Mouse (Mus musculus): Measurements from ENCODE around the gene Ppp1r36. TPM values are rescaled to one million over a fixed set of nuclear protein-coding genes. Genes with fewer than 3 reads are reported as not detected.

Gene Ppp1r36
- polyA plus RNA-seq, 1 experiment from 2014 or later, result 3.5 TPM

DNA sequence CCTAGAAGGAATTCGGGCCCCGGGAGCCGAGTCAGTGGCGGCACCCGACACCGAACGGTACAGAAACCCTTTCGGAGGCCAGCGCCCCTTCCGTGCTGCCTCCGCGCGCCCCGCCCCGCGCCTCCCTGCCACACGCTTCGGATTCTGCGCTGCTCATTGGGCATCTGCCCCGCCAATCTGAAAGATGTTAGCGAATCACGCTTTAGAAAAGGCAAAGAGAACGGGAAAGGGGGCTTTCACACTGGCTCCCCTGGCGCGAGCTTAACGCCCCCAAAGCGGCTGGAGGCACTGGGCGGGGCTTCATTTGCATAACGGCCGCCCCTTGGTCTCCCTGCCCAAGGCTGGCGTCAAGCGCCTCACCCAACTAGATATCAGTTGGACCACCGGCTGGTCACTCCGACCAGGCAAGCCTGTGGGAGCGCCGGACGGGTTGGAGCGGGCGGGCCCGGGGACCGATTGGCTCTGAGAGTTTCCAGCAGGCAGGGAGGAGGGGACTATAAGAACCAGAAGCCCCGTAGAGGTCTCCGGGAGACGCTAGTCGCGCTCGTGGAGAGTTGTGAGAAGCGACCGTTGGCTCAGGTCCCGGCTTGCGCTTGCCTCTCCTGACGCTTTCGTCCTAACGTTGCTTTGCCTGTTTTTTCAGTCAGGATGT lies 13.3 kb upstream of the Ppp1r36 start, which contains the start of gene Hspa2:
TSS of gene Hspa2 (plus strand) at position 291 of the 652 bp plus-strand sequence.
- peaks cover 22% of the 10 kb centered on the region for H3K27me3 ChIP-seq (ENCODE audit: control insufficient read depth, insufficient read depth, low read length)
- no peak within 1 kb of the TSS for H3K27ac ChIP-seq (replicated peaks; ENCODE audit: low read depth, low read length)
- WGBS, result 0% methylated on average over 54 of the region's 54 CpGs
- H3K4me1 ChIP-seq (ENCODE audit: control insufficient read depth, insufficient read depth, low read length), result 0 out of 2 replicates have a peak, but pooled peaks cover under 1% of the 10 kb centered on the region
- peak within 1 kb of the TSS; percentile 60 for H3K9ac ChIP-seq (ENCODE audit: low read length)
- no peaks in the 10 kb centered on the region for H3K9me3 ChIP-seq (ENCODE audit: control insufficient read depth, low read length)
- H3K36me3 ChIP-seq (ENCODE audit: control insufficient read depth, insufficient read depth, low read length), result no peaks in the 10 kb centered on the region
- H3K4me3 ChIP-seq (ENCODE audit: low read depth, low read length), result peak within 1 kb of the TSS; percentile 68
- peak; percentile 97 for ATAC-seq (ENCODE audit: insufficient number of reproducible peaks, low FRiP score, low TSS enrichment, low read depth)
- DNase-seq (ENCODE audit: low spot score), result peak; percentile 99
- peak within 1 kb of the TSS; percentile 60 for H3K4me2 ChIP-seq (ENCODE audit: low read depth, severe bottlenecking)

DNA sequence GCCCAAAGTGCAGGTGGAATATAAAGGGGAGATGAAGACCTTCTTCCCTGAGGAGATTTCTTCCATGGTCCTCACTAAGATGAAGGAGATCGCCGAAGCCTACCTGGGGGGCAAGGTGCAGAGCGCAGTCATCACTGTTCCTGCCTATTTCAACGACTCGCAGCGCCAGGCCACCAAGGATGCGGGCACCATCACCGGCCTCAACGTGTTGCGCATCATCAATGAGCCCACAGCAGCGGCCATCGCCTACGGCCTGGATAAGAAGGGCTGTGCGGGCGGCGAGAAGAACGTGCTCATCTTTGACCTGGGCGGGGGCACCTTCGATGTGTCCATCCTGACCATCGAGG lies 12.5 kb upstream of the Ppp1r36 start:
- WGBS, result 10% methylated on average over 20 of the region's 20 CpGs
- Histone ChIP-seq H3K27me3 (ENCODE audit: control insufficient read depth, insufficient read depth, low read length) (peaks cover 22% of the 10 kb centered on the region), H3K4me3 (ENCODE audit: low read depth, low read length) (peak overlapping the region; percentile 68), H3K9me3 (ENCODE audit: control insufficient read depth, low read length) (no peaks in the 10 kb centered on the region), H3K9ac (ENCODE audit: low read length) (no peak overlapping the region), H3K36me3 (ENCODE audit: control insufficient read depth, insufficient read depth, low read length) (no peaks in the 10 kb centered on the region), H3K27ac (replicated peaks; ENCODE audit: low read depth, low read length) (no peak overlapping the region), H3K4me2 (ENCODE audit: low read depth, severe bottlenecking) (peak overlapping the region; percentile 60), H3K4me1 (ENCODE audit: control insufficient read depth, insufficient read depth, low read length) (peaks cover 4% of the 10 kb centered on the region; the same call in 1 of the 2 replicates)
- no peak for ATAC-seq (ENCODE audit: insufficient number of reproducible peaks, low FRiP score, low TSS enrichment, low read depth)
- no peak for DNase-seq (ENCODE audit: low spot score)

- H3K4me2 ChIP-seq (ENCODE audit: low read depth, severe bottlenecking), result peak overlapping the region; percentile 60; the same call in 1 of the 2 replicates
- 4% methylated on average over 64 of the region's 64 CpGs for WGBS
- no peaks in the 10 kb centered on the region for H3K36me3 ChIP-seq (ENCODE audit: control insufficient read depth, insufficient read depth, low read length)
- no peaks in the 10 kb centered on the region for H3K9me3 ChIP-seq (ENCODE audit: control insufficient read depth, low read length)
- H3K4me1 ChIP-seq (ENCODE audit: control insufficient read depth, insufficient read depth, low read length), result peaks cover 4% of the 10 kb centered on the region; the same call in 1 of the 2 replicates
- H3K27ac ChIP-seq (replicated peaks; ENCODE audit: low read depth, low read length), result no peak overlapping the region
- DNase-seq (ENCODE audit: low spot score) (peak; percentile 59), ATAC-seq (ENCODE audit: insufficient number of reproducible peaks, low FRiP score, low TSS enrichment, low read depth) (no peak)
- H3K4me3 ChIP-seq (ENCODE audit: low read depth, low read length), result peak overlapping the region; percentile 68
- H3K27me3 ChIP-seq (ENCODE audit: control insufficient read depth, insufficient read depth, low read length), result peaks cover 22% of the 10 kb centered on the region
- H3K9ac ChIP-seq (ENCODE audit: low read length), result no peak overlapping the region
These were observed 12.0 kb upstream of the Ppp1r36 start for GRCm38 (mm10) chr12:76405183-76405970.

DNA sequence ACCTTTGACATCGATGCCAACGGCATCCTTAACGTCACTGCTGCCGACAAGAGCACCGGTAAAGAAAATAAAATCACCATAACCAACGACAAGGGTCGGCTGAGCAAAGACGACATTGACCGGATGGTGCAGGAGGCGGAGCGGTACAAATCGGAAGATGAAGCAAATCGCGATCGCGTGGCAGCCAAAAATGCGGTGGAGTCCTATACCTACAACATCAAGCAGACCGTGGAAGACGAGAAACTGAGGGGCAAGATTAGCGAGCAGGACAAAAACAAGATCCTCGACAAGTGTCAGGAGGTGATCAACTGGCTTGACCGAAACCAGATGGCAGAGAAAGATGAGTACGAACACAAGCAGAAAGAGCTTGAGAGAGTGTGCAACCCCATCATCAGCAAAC lies 11.4 kb upstream of the Ppp1r36 start:
- ATAC-seq (ENCODE audit: insufficient number of reproducible peaks, low FRiP score, low TSS enrichment, low read depth), result no peak
- DNase-seq (ENCODE audit: low spot score), result peak; percentile 69
- Histone ChIP-seq H3K27me3 (ENCODE audit: control insufficient read depth, insufficient read depth, low read length) (peaks cover 22% of the 10 kb centered on the region), H3K4me1 (ENCODE audit: control insufficient read depth, insufficient read depth, low read length) (peaks cover 4% of the 10 kb centered on the region; the same call in 1 of the 2 replicates), H3K27ac (replicated peaks; ENCODE audit: low read depth, low read length) (no peak overlapping the region), H3K9me3 (ENCODE audit: control insufficient read depth, low read length) (no peaks in the 10 kb centered on the region), H3K4me2 (ENCODE audit: low read depth, severe bottlenecking) (peak overlapping the region; percentile 60; the same call in 1 of the 2 replicates), H3K36me3 (ENCODE audit: control insufficient read depth, insufficient read depth, low read length) (no peaks in the 10 kb centered on the region), H3K9ac (ENCODE audit: low read length) (no peak overlapping the region), H3K4me3 (ENCODE audit: low read depth, low read length) (peak overlapping the region; percentile 68)
- WGBS, result 4% methylated on average over 23 of the region's 23 CpGs

DNA sequence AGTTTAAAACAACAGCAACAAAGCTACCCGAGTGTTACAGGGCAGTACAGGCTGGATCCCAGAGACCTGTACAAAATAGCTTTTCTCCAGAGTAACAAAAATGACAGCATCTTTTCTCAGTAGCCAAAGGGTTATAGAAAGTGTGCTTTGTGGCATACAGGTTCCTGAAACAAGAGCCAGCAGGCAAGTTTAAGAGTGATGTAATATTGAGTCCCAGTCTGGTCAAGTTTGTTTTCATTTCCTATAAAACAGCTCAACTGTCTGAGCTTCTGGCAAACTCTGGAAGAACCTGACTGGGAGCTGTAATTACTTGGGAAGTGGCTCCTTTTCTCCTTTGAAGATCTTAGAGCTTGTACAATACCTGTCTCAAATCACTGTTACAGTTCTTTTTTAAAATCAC lies 10.2 kb upstream of the Ppp1r36 start:
- no peak overlapping the region for H3K4me2 ChIP-seq (ENCODE audit: low read depth, severe bottlenecking)
- WGBS, result 38% methylated on average over 1 of the region's 1 CpGs

GRCm38 (mm10) chr12:76409166-76409565 lies 8.2 kb upstream of the Ppp1r36 start:
- DNase-seq (ENCODE audit: low spot score) (no peak), ATAC-seq (ENCODE audit: insufficient number of reproducible peaks, low FRiP score, low TSS enrichment, low read depth) (no peak)
- Histone ChIP-seq H3K27ac (replicated peaks; ENCODE audit: low read depth, low read length) (no peak overlapping the region), H3K9me3 (ENCODE audit: control insufficient read depth, low read length) (no peaks in the 10 kb centered on the region), H3K36me3 (ENCODE audit: control insufficient read depth, insufficient read depth, low read length) (no peaks in the 10 kb centered on the region), H3K4me1 (ENCODE audit: control insufficient read depth, insufficient read depth, low read length) (peaks cover 4% of the 10 kb centered on the region; the same call in 1 of the 2 replicates), H3K27me3 (ENCODE audit: control insufficient read depth, insufficient read depth, low read length) (peaks cover 22% of the 10 kb centered on the region), H3K4me3 (ENCODE audit: low read depth, low read length) (no peak overlapping the region), H3K9ac (ENCODE audit: low read length) (no peak overlapping the region), H3K4me2 (ENCODE audit: low read depth, severe bottlenecking) (no peak overlapping the region)
- 21% methylated on average over 4 of the region's 4 CpGs for WGBS

More for the DNA sequence above, 10.2 kb upstream of the Ppp1r36 start:
- DNase-seq (ENCODE audit: low spot score) (no peak), ATAC-seq (ENCODE audit: insufficient number of reproducible peaks, low FRiP score, low TSS enrichment, low read depth) (no peak)
- Histone ChIP-seq H3K4me1 (ENCODE audit: control insufficient read depth, insufficient read depth, low read length) (peaks cover 4% of the 10 kb centered on the region; the same call in 1 of the 2 replicates), H3K27me3 (ENCODE audit: control insufficient read depth, insufficient read depth, low read length) (peaks cover 22% of the 10 kb centered on the region), H3K36me3 (ENCODE audit: control insufficient read depth, insufficient read depth, low read length) (no peaks in the 10 kb centered on the region), H3K4me3 (ENCODE audit: low read depth, low read length) (no peak overlapping the region), H3K9ac (ENCODE audit: low read length) (no peak overlapping the region), H3K9me3 (ENCODE audit: control insufficient read depth, low read length) (no peaks in the 10 kb centered on the region), H3K27ac (replicated peaks; ENCODE audit: low read depth, low read length) (no peak overlapping the region)

DNA sequence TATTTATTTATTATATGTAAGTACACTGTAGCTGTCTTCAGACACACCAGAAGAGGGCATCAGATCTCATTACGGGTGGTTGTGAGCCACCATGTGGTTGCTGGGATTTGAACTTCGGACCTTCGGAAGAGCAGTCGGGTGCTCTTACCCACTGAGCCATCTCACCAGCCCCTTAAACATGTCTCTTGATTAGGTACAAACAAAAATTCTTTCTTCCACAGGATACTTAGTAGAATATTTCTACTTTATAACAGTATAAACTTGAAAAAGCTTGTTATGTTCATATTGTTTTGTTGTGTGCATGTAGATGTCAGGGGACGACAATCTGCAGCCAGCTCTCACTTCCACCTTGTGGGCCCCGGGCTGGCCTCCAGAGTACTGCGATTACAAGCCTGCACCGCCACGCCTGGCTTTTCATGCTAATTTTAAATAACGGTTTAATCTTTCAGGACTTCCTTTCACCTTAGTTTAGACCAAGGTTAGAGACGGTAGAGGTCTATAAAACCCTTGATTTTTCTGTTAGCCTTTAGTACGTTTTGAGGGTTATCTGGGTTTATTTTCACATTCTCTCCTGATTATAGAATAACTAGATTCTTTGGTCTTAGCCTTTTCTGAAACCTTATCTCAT lies 1.8 kb upstream of the Ppp1r36 start:
- DNase-seq (ENCODE audit: low spot score) (no peak), ATAC-seq (ENCODE audit: insufficient number of reproducible peaks, low FRiP score, low TSS enrichment, low read depth) (no peak)
- no peak overlapping the region for H3K4me3 ChIP-seq (ENCODE audit: low read depth, low read length)
- H3K4me2 ChIP-seq (ENCODE audit: low read depth, severe bottlenecking), result no peak overlapping the region
- 87% methylated on average over 11 of the region's 12 CpGs for WGBS
- H3K9me3 ChIP-seq (ENCODE audit: control insufficient read depth, low read length), result no peaks in the 10 kb centered on the region
- no peaks in the 10 kb centered on the region for H3K27me3 ChIP-seq (ENCODE audit: control insufficient read depth, insufficient read depth, low read length)
- H3K4me1 ChIP-seq (ENCODE audit: control insufficient read depth, insufficient read depth, low read length), result peaks cover 4% of the 10 kb centered on the region; the same call in 1 of the 2 replicates
- H3K9ac ChIP-seq (ENCODE audit: low read length), result no peak overlapping the region
- H3K27ac ChIP-seq (replicated peaks; ENCODE audit: low read depth, low read length), result no peak overlapping the region
- H3K36me3 ChIP-seq (ENCODE audit: control insufficient read depth, insufficient read depth, low read length), result no peaks in the 10 kb centered on the region

- DNase-seq (ENCODE audit: low spot score) (no peak), ATAC-seq (ENCODE audit: insufficient number of reproducible peaks, low FRiP score, low TSS enrichment, low read depth) (no peak)
- Histone ChIP-seq H3K9ac (ENCODE audit: low read length) (no peak overlapping the region), H3K4me1 (ENCODE audit: control insufficient read depth, insufficient read depth, low read length) (peaks cover 4% of the 10 kb centered on the region; the same call in 1 of the 2 replicates), H3K4me3 (ENCODE audit: low read depth, low read length) (no peak overlapping the region), H3K27ac (replicated peaks; ENCODE audit: low read depth, low read length) (no peak overlapping the region), H3K27me3 (ENCODE audit: control insufficient read depth, insufficient read depth, low read length) (no peaks in the 10 kb centered on the region), H3K9me3 (ENCODE audit: control insufficient read depth, low read length) (no peaks in the 10 kb centered on the region), H3K4me2 (ENCODE audit: low read depth, severe bottlenecking) (no peak overlapping the region), H3K36me3 (ENCODE audit: control insufficient read depth, insufficient read depth, low read length) (no peaks in the 10 kb centered on the region)
- 97% methylated on average over 5 of the region's 5 CpGs for WGBS
These were observed 1.0 kb downstream of the Ppp1r36 start for GRCm38 (mm10) chr12:76418346-76418745.

Data from limb, embryonic 11.5 days (tissue).